Comparison of ENCODE assay signal across 13 mouse cellular contexts in genomic region chr1:66195040-66195726, GRCm38 (mm10). TPM values are rescaled to one million over a fixed set of nuclear protein-coding genes. Genes with fewer than 3 reads are reported as not detected.
DNase-seq lines count a peak whose midpoint lies in the region; ATAC-seq lines count a peak whose summit lies in the region.
"Had no signal": no experiment of that assay in that cellular context is flagged by ENCODE, and none has a peak within 500 bp of the region (broad histone marks: within the 10 kb centered on the region; RNA-seq: fewer than 3 reads in every experiment).

No protein-coding gene starts in this region.

- 0 out of 2 replicates have a peak overlapping the region, but pooled peaks have one; percentile 2 for H3K4me2 ChIP-seq in forebrain, embryonic 13.5 days
- H3K4me2 ChIP-seq in hindbrain, embryonic 15.5 days = no peak overlapping the region
- H3K4me2 ChIP-seq: embryonic facial prominence, embryonic 13.5 days; limb, embryonic 13.5 days; liver, embryonic 15.5 days had no signal

- peaks cover 12% of the 10 kb centered on the region; the same call in 1 of the 2 replicates for H3K36me3 ChIP-seq in forebrain, embryonic 13.5 days (ENCODE audit: poor library complexity, severe bottlenecking)
- H3K36me3 ChIP-seq in forebrain, embryonic 10.5 days (replicated peaks) = peaks cover 5% of the 10 kb centered on the region
- H3K36me3 ChIP-seq in hindbrain, embryonic 15.5 days = 0 out of 2 replicates have a peak, but pooled peaks cover under 1% of the 10 kb centered on the region
- H3K36me3 ChIP-seq: embryonic facial prominence, embryonic 13.5 days; limb, embryonic 13.5 days; liver, embryonic 15.5 days had no signal

- H3K27ac ChIP-seq in forebrain, embryonic 13.5 days = peak overlapping the region; percentile 66
- H3K27ac ChIP-seq in forebrain, embryonic 10.5 days = no peak overlapping the region
- H3K27ac ChIP-seq in hindbrain, embryonic 15.5 days (replicated peaks) = peak overlapping the region; percentile 59
- H3K27ac ChIP-seq: embryonic facial prominence, embryonic 13.5 days; heart, adult 2 months; limb, embryonic 13.5 days; liver, embryonic 15.5 days had no signal

- WGBS in forebrain, embryonic 13.5 days = 30% methylated on average over 13 of the region's 13 CpGs
- 89% methylated on average over 13 of the region's 13 CpGs for WGBS in forebrain, embryonic 10.5 days
- WGBS in hindbrain, embryonic 15.5 days = 26% methylated on average over 13 of the region's 13 CpGs

- DNase-seq in forebrain, embryonic 10.5 days (ENCODE audit: extremely low spot score, low spot score) = no peak
- DNase-seq in right cerebral cortex, postnatal 10 days (ENCODE audit: low spot score in 2 of 2) = peak; percentile 40 to 58
- DNase-seq in right cerebral cortex, postnatal 25 days = no peak
- no peak for DNase-seq in adrenal gland, adult (ENCODE audit: inconsistent age in 2 of 2, low spot score in 1 of 2)
- no peak for DNase-seq in thymus, postnatal 36 days
- DNase-seq: heart, adult 2 months; lung, postnatal 14 days; retina, postnatal 1 day had no signal

- H3K27me3 ChIP-seq in forebrain, embryonic 13.5 days = no peaks in the 10 kb centered on the region
- no peaks in the 10 kb centered on the region for H3K27me3 ChIP-seq in forebrain, embryonic 10.5 days (ENCODE audit: poor library complexity, severe bottlenecking)
- no peaks in the 10 kb centered on the region for H3K27me3 ChIP-seq in hindbrain, embryonic 15.5 days
- H3K27me3 ChIP-seq: embryonic facial prominence, embryonic 13.5 days; limb, embryonic 13.5 days; liver, embryonic 15.5 days had no signal

- H3K4me3 ChIP-seq in forebrain, embryonic 13.5 days = no peak overlapping the region
- no peak overlapping the region for H3K4me3 ChIP-seq in forebrain, embryonic 10.5 days
- no peak overlapping the region for H3K4me3 ChIP-seq in hindbrain, embryonic 15.5 days
- H3K4me3 ChIP-seq: embryonic facial prominence, embryonic 13.5 days; heart, adult 2 months; limb, embryonic 13.5 days; liver, embryonic 15.5 days had no signal

- H3K9ac ChIP-seq in forebrain, embryonic 13.5 days = no peak overlapping the region
- H3K9ac ChIP-seq in hindbrain, embryonic 15.5 days = no peak overlapping the region
- H3K9ac ChIP-seq: embryonic facial prominence, embryonic 13.5 days; limb, embryonic 13.5 days; liver, embryonic 15.5 days had no signal

- peak; percentile 59; the same call in 1 of the 2 replicates for ATAC-seq in forebrain, embryonic 13.5 days
- ATAC-seq in hindbrain, embryonic 15.5 days (ENCODE audit: low FRiP score, low read depth) = peak; percentile 59

- H3K9me3 ChIP-seq in forebrain, embryonic 13.5 days (replicated peaks) = no peaks in the 10 kb centered on the region
- no peaks in the 10 kb centered on the region for H3K9me3 ChIP-seq in forebrain, embryonic 10.5 days
- no peaks in the 10 kb centered on the region for H3K9me3 ChIP-seq in hindbrain, embryonic 15.5 days
- H3K9me3 ChIP-seq: embryonic facial prominence, embryonic 13.5 days; limb, embryonic 13.5 days; liver, embryonic 15.5 days had no signal

- H3K4me1 ChIP-seq in forebrain, embryonic 13.5 days = peaks cover 15% of the 10 kb centered on the region
- no peaks in the 10 kb centered on the region for H3K4me1 ChIP-seq in forebrain, embryonic 10.5 days
- peaks cover 17% of the 10 kb centered on the region for H3K4me1 ChIP-seq in hindbrain, embryonic 15.5 days (replicated peaks)
- H3K4me1 ChIP-seq: embryonic facial prominence, embryonic 13.5 days; limb, embryonic 13.5 days; liver, embryonic 15.5 days had no signal

RNA-seq across cellular contexts. Expression of gene Map2, which starts 20.1 kb away (rescaled TPM):
- polyA plus RNA-seq in forebrain, embryonic 13.5 days (2015; fragmentation: Nextera tagmentation; extraction: Ambion mirVana) = 332 and 364 TPM in 2 replicates
- 59.6 and 73.6 TPM in 2 replicates for polyA plus RNA-seq in forebrain, embryonic 10.5 days (2016; fragmentation: Nextera tagmentation; extraction: Ambion mirVana)
- polyA plus RNA-seq in hindbrain, embryonic 15.5 days (2015; fragmentation: Nextera tagmentation; extraction: Ambion mirVana) = 362 and 369 TPM in 2 replicates

Comparison
In these comparisons a context has a peak if more than half of its experiments do, and no peak if none do; other contexts are left out.
1. DNase-seq: peak in right cerebral cortex, postnatal 10 days (2 of 2); none in forebrain, embryonic 10.5 days (single experiment), right cerebral cortex, postnatal 25 days (single experiment), adrenal gland, adult (0 of 2) and thymus, postnatal 36 days (0 of 2).